Mouse (Mus musculus): ENCODE measurements around the gene Rasgef1b.

DNA sequence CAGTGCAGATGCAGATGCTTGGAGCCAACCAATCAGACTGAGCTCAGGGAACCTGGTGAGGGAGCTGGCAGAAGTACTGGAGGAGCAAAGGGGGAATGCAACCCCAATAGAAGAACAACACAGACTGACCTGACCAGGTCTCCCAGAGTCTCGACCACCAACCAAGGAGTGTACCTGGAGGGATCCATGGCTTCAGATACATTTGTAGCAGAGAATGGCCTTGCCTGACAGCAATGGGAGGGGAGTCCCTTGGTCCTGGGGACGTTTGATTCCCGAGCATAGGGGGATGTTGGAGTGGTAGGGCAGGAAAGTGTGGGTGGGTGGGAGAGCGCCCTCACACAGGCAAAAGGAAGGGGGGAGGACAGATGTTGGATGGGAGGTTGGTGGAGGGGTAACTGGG, 141.3 kb downstream of the Rasgef1b start:
- no peak for TF ChIP-seq CTCF (IDR thresholded peaks at IDR 0.05; ENCODE audit: low read depth, low read length)
- no peak for TF ChIP-seq POLR2A (IDR thresholded peaks at IDR 0.05; ENCODE audit: extremely low read depth, insufficient read depth, low read length)

Data from liver, adult 2 months (tissue).